Mouse (Mus musculus) activated CD4-positive, CD25-positive, alpha-beta regulatory T cell, adult 9 weeks (primary cell): Measurements from ENCODE around the gene Etfrf1. TPM values are rescaled to one million over a fixed set of nuclear protein-coding genes. Genes with fewer than 3 reads are reported as not detected.

Experiments
- polyA plus RNA-seq: library from polyadenylated mRNA; unstranded; fragments of 100-300 nt; shearing (Covaris generic); gene quantifications from one replicate; pipeline ENCODE4 v1.2.1, GENCODE M21; 2017

Etfrf1 gene
- polyA plus RNA-seq = 27.0 TPM

GRCm38 (mm10) chr6:145210816-145211338 lies at the start of gene Etfrf1, which contains the start of gene Casc1:
Gene Etfrf1 (plus strand): TSS chr6:145211134.
Gene Casc1 (minus strand): TSS chr6:145211005.

GRCm38 (mm10) chr6:145250185-145250791 lies 39.4 kb downstream of the Etfrf1 start, which contains the start of gene Kras:
Gene Kras (minus strand): TSS chr6:145250239.

Other genes starting within 250 kb of the Etfrf1 start
- 12.3 TPM for gene Bcat1, start 134.9 kb upstream of the Etfrf1 start, polyA plus RNA-seq
- gene Lrmp, start 95.5 kb upstream of the Etfrf1 start, polyA plus RNA-seq = 289 TPM
- 0.79 TPM for gene Casc1, start 129 bp upstream of the Etfrf1 start, polyA plus RNA-seq
- 14.1 TPM for gene Kras, start 39.1 kb downstream of the Etfrf1 start, polyA plus RNA-seq